Mouse (Mus musculus) lung, embryonic 14.5 days (tissue): Measurements from ENCODE around the gene Prokr1. TPM values are rescaled to one million over a fixed set of nuclear protein-coding genes. Genes with fewer than 3 reads are reported as not detected.
A peak's percentile ranks its signal among the peaks of the same experiment; 100 is the strongest.

ENCODE experiments used
- ATAC-seq: fragments of 200-750 bp; cut with Nextera tagmentation; 2 replicates; pipeline ENCODE4 v1.8.0; 2017; ENCODE audit warnings: mild to moderate bottlenecking, moderate TSS enrichment, moderate library complexity; ENCODE audit not compliant: insufficient read depth
- DNase-seq: peaks from one replicate; pipeline ENCODE4 v3.0.0-alpha.2; 2015
- H3K27ac ChIP-seq: fragments of 300-500 bp; sonication (generic); 2 replicates; pipeline ENCODE4 v1.5.1; 2014; ENCODE audit warnings: low read depth, mild to moderate bottlenecking, moderate library complexity
- H3K27me3 ChIP-seq: fragments of 300-500 bp; sonication (generic); 2 replicates; pipeline ENCODE4 v1.6.1; 2014; ENCODE audit warnings: low read length, control low read depth; ENCODE audit not compliant: insufficient read depth
- H3K36me3 ChIP-seq: fragments of 300-500 bp; sonication (generic); 2 replicates; pipeline ENCODE4 v1.6.1; 2014; ENCODE audit warnings: control low read depth; ENCODE audit not compliant: insufficient read depth
- H3K4me1 ChIP-seq: fragments of 300-500 bp; sonication (generic); 2 replicates; pipeline ENCODE4 v1.6.1; 2014; ENCODE audit warnings: antibody characterized with exemption, control low read depth; ENCODE audit not compliant: insufficient read depth
- H3K4me2 ChIP-seq: fragments of 300-500 bp; sonication (generic); 2 replicates; pipeline ENCODE4 v1.6.1; 2014; ENCODE audit warnings: mild to moderate bottlenecking
- H3K4me3 ChIP-seq: fragments of 300-500 bp; sonication (generic); 2 replicates; pipeline ENCODE4 v1.5.1; 2014; ENCODE audit warnings: low read depth, low read length
- H3K9ac ChIP-seq: fragments of 300-500 bp; sonication (generic); 2 replicates; pipeline ENCODE4 v1.6.1; 2014
- H3K9me3 ChIP-seq: fragments of 300-500 bp; sonication (generic); 2 replicates; pipeline ENCODE4 v1.6.1; 2016; ENCODE audit warnings: low read depth, low read length, control low read depth
- CTCF ChIP-seq: IDR thresholded peaks from 2 replicates; pipeline ENCODE4 v1.5.1; 2016; ENCODE audit warnings: antibody characterized with exemption, low read depth
- WGBS: fragments of 180-500 bp; shearing (Covaris S2); extraction: QIAGEN DNeasy Blood & Tissue Kit; methylation state at CpG from one replicate; pipeline ENCODE4 v1.1.7; 2014; 5-methylcytosine and 5-hydroxymethylcytosine counted together
- polyA plus RNA-seq: library from polyadenylated mRNA; unstranded; fragments of >200 nt; fragmentation: Nextera tagmentation; extraction: Ambion mirVana; gene quantifications from 2 replicates; pipeline ENCODE4 v1.2.1, GENCODE M21; 2014

The Prokr1 gene
- polyA plus RNA-seq, 1 experiment from 2014 or later: 2.5 TPM

- Histone ChIP-seq H3K4me3 (no peak overlapping the region), H3K27me3 (no peaks in the 10 kb centered on the region), H3K4me2 (no peak overlapping the region), H3K9ac (no peak overlapping the region), H3K27ac (no peak overlapping the region), H3K9me3 (no peaks in the 10 kb centered on the region), H3K4me1 (no peaks in the 10 kb centered on the region), H3K36me3 (no peaks in the 10 kb centered on the region)
- DNase-seq (no peak), ATAC-seq (no peak)
- 36% methylated on average over 9 of the region's 9 CpGs for WGBS
- TF ChIP-seq CTCF: no peak
Measured at GRCm38 (mm10) chr6:87535651-87536050, 54.9 kb downstream of the Prokr1 start.

GRCm38 (mm10) chr6:87534855-87535575, 55.5 kb downstream of the Prokr1 start:
- H3K9ac ChIP-seq: no peak overlapping the region
- TF ChIP-seq CTCF: no peak

GRCm38 (mm10) chr6:87532953-87533710, 57.4 kb downstream of the Prokr1 start, which contains the start of gene Arhgap25:
Arhgap25 (minus strand) TSS chr6:87533259.
- Histone ChIP-seq H3K27ac (no peak within 1 kb of the TSS), H3K9ac (no peak within 1 kb of the TSS), H3K4me1 (no peaks in the 10 kb centered on the region), H3K27me3 (no peaks in the 10 kb centered on the region), H3K36me3 (no peaks in the 10 kb centered on the region), H3K9me3 (no peaks in the 10 kb centered on the region), H3K4me3 (no peak within 1 kb of the TSS), H3K4me2 (no peak within 1 kb of the TSS)
- peak; percentile 25 for DNase-seq
- no peak for ATAC-seq
- no peak for TF ChIP-seq CTCF
- WGBS: 38% methylated on average over 14 of the region's 14 CpGs

More at GRCm38 (mm10) chr6:87534855-87535575, 55.5 kb downstream of the Prokr1 start:
- DNase-seq (no peak), ATAC-seq (no peak)
- Histone ChIP-seq H3K36me3 (no peaks in the 10 kb centered on the region), H3K4me3 (no peak overlapping the region), H3K4me2 (no peak overlapping the region), H3K27me3 (no peaks in the 10 kb centered on the region), H3K4me1 (no peaks in the 10 kb centered on the region), H3K27ac (no peak overlapping the region), H3K9me3 (no peaks in the 10 kb centered on the region)
- WGBS: 66% methylated on average over 9 of the region's 9 CpGs

- WGBS: 79% methylated on average over 2 of the region's 2 CpGs
Measured at GRCm38 (mm10) chr6:87531456-87532015, 59.0 kb downstream of the Prokr1 start.

GRCm38 (mm10) chr6:87530386-87530785, 60.2 kb downstream of the Prokr1 start:
- no peak overlapping the region for H3K4me3 ChIP-seq
- no peaks in the 10 kb centered on the region for H3K4me1 ChIP-seq
- H3K9ac ChIP-seq: no peak overlapping the region
- ATAC-seq (no peak), DNase-seq (no peak)
- H3K9me3 ChIP-seq: no peaks in the 10 kb centered on the region
- H3K27ac ChIP-seq: no peak overlapping the region
- TF ChIP-seq CTCF: no peak
- no peak overlapping the region for H3K4me2 ChIP-seq
- H3K36me3 ChIP-seq: no peaks in the 10 kb centered on the region
- WGBS: 48% methylated on average over 2 of the region's 2 CpGs
- no peaks in the 10 kb centered on the region for H3K27me3 ChIP-seq

More at GRCm38 (mm10) chr6:87531456-87532015, 59.0 kb downstream of the Prokr1 start:
- no peak for TF ChIP-seq CTCF
- Histone ChIP-seq H3K27ac (no peak overlapping the region), H3K27me3 (no peaks in the 10 kb centered on the region), H3K4me3 (no peak overlapping the region), H3K9ac (no peak overlapping the region), H3K36me3 (no peaks in the 10 kb centered on the region), H3K9me3 (no peaks in the 10 kb centered on the region), H3K4me2 (no peak overlapping the region), H3K4me1 (no peaks in the 10 kb centered on the region)
- DNase-seq: no peak
- no peak for ATAC-seq

Other genes starting within 250 kb of the Prokr1 start
- not detected in 2 replicates for gene Gkn1, start 239.8 kb downstream of the Prokr1 start, polyA plus RNA-seq
- not detected in 2 replicates for gene Gkn2, start 217.4 kb downstream of the Prokr1 start, polyA plus RNA-seq
- 2.0 and 2.3 TPM in 2 replicates for gene Gkn3, start 201.8 kb downstream of the Prokr1 start, polyA plus RNA-seq
- gene Bmp10, start 161.7 kb downstream of the Prokr1 start, polyA plus RNA-seq: not detected in 2 replicates
- 8.2 and 8.7 TPM in 2 replicates for gene Arhgap25, start 57.5 kb downstream of the Prokr1 start, polyA plus RNA-seq
- 14.6 and 15.4 TPM in 2 replicates for gene Aplf, start 81.5 kb upstream of the Prokr1 start, polyA plus RNA-seq
- gene Efcc1, start 140.1 kb upstream of the Prokr1 start, polyA plus RNA-seq: 3.4 and 3.8 TPM in 2 replicates
- 4.0 and 4.3 TPM in 2 replicates for gene Gp9, start 187.3 kb upstream of the Prokr1 start, polyA plus RNA-seq
- gene Rab43, start 221.4 kb upstream of the Prokr1 start, polyA plus RNA-seq: 12.2 and 12.5 TPM in 2 replicates
- gene Gm45140, start 245.1 kb upstream of the Prokr1 start, polyA plus RNA-seq: 3.3 and 5.0 TPM in 2 replicates
- gene Isy1, start 248.1 kb upstream of the Prokr1 start, polyA plus RNA-seq: 50.8 and 52.9 TPM in 2 replicates